Mouse (Mus musculus) adrenal gland, adult 2 months (tissue): ENCODE measurements at regions not wholly inside any gene's neighbourhood (a gene's known extent, or its start where the extent isn't known, plus 50 kb on each side); places are given as distances from the start of the nearest gene placed in this dataset.

Experiments used
- DNase-seq: peaks from one replicate; pipeline ENCODE4 v3.0.0; 2021
- microRNA-seq, 2 experiments: library from miRNA; unstranded; fragments of <30 nt; microRNA quantifications; one replicate each; pipeline ENCODE4 v1.2.0; 2021

DNA sequence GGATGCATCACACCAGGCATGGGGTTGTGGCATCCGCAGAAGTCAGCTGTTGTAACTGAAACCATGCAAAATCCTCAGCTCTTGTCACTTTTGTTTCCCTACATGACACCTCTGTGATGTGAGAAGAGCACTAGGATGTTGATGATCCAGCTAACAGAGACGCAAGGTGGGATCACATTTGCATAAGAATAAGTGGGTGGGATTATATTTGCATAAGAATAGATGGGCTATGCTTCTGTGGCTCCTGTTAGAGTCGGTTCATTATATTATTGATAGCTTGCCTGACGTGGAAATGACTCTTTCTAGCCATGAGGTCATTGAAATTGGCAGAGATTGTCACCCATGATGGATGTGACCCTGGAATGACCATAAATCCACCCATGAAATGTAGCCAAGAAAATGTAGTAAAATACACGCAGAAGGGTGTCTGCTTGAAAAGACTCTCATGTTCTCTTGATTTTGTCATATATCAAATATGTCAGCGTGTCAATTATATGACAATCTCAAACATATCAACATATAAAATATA, 102.2 kb upstream of the Arg1 start:
- DNase-seq: peak; percentile 68

DNA sequence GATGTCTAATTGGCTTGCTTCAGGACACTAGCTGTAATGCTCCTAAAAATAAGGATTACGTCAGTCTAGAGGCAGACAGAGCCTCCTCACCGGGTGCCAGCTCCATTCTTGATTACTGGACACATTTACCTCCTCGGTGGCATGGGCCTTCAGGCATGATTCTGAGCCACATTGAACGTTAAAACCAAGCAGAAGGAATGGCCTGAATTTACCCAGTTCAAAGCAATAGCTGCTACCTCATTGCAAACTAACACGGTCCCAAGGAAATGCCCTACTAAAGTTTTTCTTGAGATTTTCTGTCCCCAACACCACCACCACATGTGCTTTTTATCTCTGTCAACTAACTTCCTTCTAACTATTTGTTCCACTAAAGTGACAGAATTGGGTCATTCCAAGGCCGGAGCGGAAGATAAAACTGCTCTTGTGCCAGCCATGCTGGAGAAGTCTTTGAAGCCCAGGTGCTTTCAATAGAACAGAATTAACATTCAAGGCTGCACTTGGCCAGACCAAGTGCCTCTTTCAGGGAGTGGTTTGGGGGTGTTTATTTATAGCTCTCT, 96.4 kb upstream of the Arg1 start:
- DNase-seq: peak; percentile 77

DNA sequence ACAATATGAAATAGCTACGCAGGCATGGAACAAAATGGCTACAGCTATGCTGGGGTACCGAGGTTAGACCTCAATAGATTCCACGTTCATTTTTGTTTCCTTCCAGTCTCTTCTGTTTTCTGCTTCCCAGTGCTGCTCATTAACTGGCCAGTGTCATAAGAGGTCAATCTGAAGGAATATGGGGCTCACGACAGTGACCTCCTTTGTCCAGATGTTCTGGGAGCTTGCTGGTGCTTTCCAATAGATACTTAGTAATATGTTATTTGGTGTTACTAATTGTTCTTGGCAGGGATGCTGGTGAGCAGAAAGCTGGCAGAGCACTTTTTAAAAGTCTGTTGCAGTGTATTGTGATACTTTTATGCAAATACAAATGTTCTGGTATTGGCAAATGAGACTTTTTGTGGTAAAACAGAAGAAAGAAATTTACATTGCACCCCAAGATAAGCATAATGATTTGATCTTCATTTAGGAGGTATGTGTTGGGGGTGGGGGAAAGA, 95.8 kb upstream of the Arg1 start:
- DNase-seq: no peak

DNA sequence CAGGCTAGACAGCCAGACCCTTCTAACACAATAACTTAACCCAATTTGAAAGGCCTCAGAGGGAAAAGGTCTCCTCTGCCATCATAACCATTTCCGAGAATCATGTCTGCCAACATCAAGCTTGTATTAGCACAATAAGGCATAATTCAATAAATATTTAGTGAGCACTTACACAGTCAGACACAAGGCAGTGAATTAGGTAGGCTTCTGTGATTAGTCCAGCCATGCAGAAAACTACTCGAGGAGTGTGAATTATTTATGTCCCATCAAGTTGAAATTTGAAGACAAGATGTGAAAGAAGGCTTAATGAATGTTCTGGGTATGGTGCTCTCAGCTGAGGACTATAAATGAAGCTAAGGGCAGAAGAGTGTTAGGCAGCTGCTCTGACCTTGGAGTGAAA, 91.7 kb upstream of the Arg1 start:
- DNase-seq: no peak

DNA sequence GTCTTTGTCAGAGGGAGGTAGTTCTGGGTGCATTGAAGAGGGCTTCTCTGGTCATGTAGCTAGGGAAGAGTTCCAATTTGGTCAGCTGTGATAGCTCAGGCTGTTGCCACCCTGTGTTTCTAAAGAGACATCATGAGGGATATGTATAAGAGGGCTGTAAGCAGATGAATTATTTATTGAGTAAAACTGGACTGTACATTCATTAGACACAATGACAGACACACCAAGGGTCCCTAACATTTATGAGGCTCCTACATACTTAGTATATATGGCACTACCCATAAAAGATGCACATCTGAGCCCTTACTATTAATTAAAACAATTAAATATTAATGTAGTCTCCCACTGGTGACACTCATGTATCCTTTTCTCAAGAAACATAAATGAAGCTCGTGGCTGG, 90.6 kb upstream of the Arg1 start:
- no peak for DNase-seq

DNA sequence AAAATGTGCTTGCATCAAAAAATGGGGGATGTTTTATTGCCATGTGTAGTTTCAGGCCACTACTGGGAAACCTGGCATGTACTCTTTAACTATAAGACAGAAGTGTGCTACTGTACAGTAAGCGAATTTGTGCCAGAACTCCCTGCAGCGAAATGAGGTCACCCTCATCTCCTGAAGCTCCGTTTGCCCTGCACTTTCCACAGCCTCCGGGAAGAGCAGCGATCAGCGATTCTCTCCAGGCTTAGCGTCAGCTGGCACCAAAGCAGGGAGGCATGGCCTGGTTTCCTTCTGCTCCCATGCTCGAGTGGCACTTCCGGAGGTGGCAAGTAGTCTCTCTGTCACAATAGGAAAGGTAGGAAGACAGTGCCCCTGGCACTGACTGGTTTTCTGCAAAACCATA, 88.8 kb upstream of the Arg1 start:
- DNase-seq: peak; percentile 65

DNA sequence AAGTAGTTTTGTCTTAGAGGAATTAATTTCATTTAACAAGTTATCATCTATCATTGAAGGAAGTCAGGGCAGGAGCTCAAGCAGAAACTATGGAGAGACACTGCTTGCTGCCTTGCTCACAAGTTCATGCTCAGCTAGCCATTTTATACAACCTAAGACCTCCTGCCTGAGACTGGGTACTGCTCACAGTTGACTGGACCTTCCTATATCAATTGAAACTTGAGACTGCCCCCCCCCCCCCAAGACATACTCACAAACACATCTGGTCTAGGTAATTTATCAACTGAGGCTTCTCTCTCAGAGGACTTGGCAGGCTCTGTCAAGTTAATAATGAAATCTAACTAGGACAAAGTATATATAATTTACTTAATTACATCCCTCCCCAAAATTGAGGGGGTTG, 84.8 kb upstream of the Arg1 start:
- no peak for DNase-seq

DNA sequence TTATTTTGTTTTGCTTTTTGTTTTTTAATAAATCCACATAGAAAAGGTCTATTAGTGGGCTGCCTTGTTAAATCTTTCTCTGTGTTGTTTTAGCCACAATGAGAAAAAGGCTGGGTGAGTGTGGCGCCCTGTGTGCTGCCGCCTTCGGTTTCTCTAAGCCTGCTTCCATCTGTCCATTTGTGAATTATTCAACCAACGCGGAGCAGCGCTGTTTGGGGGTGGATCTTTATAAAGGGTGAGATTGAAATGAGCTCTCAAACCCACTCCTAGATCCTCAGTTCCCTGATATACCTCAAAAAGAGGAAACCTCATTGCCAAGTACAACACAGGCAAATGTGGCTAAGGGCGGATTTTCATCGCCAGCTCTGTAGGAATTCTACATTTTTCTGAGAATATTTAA, 74.0 kb upstream of the Arg1 start:
- no peak for DNase-seq

DNA sequence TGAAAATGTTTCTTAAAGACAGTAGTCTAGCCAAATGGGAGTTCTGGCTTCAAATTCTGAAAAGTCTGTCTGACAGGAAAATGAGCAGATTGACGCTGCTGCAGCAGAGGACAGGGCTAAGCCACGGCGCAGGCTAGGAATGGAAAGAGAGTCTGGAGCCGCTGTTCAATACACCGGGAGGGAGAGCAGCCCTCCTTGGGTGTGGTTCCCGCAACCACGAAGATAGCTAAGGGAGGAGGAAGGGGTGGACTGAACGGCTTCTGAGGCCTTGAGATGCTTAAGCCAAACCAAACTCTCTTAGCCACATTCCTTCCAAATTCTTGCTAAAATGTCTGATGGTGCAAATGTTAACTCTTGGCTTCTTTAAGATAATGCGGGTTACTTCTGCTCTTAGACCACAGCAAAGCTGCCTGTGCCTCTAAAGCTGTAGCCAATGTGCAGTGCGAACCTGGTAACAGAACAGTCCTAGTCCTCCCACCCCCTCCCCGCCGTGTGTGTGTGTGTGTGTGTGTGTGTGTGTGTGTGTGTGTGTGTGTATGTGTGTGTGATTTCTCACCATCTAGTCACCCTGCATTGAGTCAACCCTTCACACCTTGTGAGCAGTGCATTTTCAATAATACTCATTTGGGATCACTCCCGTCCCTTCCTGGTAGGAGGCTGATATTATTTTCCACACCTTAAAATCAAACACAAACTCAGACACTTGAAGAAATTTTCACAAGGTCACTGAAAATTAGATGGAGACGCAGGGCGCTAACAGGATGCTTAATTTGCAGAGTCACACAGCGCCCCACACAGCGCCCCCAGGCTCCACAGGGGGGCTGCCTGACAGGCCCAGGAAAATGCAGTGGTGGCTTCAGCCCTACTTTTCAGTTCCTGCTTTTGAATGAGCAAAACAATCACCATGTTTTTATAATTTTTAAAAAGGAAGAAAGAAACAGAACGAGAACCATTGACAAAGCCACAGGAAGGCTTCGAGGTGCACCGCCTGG, 73.2 kb upstream of the Arg1 start:
- DNase-seq: no peak

DNA sequence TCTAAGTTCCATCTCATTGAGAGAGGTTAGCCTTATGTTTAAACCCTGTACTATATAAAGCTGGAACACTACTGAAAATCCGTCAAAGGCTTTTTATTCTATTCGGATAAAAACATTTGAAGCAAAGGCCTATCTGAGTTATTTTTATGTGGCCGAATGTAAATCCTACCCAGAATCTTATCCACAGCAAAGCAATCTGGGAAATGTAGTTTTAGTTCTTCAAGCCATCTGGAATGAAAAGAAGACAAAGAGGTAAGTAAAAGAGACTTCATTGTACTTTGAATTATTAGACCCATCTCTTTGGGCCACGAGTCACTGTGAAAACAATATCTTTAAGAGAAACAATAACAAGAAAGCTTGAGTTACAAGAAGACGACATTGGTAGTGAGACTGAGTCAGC, 72.5 kb upstream of the Arg1 start:
- DNase-seq: no peak

DNA sequence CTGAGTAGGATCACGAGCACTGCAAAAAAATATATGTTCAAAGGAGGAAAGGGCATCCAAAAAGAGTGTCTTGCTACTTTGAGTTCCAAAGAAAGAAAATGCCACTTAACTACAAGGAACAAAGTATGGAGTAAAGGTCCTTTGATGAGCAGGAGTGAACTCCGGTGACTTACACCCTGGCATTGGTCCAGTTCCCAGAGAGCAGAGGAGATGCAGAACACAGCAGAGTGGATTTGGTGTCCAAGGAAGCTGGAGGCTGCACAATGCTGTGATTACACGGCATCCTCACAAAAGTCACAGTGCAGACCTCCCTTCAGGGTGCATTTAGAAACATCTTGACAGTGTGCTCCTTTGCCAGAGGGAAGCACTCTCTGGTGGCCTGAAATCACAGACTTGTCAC, 70.4 kb upstream of the Arg1 start:
- no peak for DNase-seq

DNA sequence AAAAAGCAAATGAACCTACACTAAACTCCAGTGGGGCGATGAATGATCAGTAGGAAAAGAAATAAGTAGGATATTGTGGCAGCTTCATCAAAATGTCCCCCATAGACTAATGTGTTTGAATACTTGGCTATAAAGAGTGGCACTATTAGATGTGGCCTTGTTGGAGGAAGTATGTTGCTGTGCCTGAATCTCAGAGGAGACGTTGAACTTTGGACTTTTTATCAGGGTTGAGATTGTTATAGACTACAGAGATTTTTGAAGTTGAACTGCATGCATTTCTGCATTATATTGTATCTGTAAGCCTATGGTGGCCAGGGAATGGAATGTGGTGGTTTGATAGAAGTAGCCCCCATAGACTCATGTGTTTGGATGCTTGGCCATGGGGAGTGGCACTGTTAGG, 68.5 kb upstream of the Arg1 start:
- no peak for DNase-seq

DNA sequence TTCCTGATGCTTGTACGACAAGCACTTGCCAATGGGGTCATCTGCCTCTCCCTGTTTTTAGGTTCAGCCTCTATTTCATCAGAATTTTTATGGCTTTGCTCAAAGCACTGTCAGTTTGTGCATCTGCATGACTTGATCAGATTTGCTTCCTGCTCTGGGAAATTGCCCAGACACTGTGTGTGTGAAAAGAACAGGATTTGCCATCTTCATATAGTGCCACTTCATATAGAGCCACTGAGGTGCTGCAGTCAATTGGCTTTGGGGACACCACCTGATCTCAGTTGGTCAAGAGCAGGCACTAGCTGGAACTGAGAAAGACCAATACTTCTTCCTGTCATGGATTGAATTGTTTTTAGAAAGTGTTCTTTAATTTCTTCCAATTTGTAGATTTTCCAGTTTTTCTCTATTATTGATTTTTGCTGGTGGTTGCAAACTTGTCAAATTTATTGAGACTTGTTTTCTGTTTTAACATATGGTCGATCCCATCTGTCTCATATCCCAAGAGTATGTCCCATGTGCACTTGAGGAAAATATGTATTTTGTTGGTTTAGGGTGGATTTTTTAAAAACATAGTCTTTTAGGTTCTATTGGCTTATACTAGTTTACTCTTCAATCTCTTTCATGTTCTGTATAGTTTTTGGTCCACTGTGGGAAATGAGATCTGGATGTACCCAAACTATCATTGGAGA, 62.8 kb upstream of the Arg1 start:
- no peak for DNase-seq

DNA sequence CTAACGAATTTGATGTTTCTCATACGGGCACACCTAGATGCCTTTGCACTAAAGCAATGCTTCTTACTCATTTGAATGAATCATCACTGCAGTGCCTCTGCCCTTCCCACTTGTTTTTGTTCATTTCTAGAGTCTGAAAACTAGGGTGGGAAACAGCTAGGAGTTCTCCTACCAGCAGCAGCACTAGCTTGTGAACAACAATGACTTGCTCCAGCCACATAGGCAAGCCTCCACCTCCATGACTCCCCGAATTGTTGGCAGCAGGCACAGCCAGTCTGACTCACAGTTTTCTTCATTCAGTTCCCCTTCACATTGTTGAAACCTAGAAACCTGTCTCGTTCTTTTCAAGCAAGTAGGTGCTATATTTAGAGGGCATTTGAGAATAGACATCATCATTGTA, 57.5 kb upstream of the Arg1 start:
- no peak for DNase-seq

DNA sequence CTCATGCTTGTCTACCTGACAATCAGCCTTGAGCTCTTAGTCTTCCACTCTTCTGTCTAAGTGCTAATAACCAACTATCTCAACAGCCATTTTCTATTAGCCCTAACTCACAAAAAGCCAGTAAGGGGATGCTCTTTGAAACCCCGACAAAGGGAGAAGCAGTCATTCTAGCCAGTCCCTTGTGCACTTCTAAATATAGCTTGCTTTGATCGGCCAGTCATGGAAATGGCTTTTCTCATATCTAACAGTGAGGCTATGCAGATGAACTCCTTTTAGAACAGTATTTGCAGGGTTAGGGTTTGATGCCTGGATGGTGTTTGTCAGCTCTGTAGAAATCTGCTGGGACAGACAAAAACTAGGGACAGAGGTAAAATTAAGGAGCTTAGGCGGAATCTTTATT, 54.5 kb upstream of the Arg1 start:
- DNase-seq: no peak

Small RNA genes in the stretch of these regions (microRNA-seq; reads per million reads assigned to microRNA genes)
- gene Gm22566: 0 reads per million in 2 experiments
